Mouse (Mus musculus) heart, postnatal 0 days (tissue): ENCODE results near the gene Arhgap28. TPM values are rescaled to one million over a fixed set of nuclear protein-coding genes. Genes with fewer than 3 reads are reported as not detected.

Experiments used
- ATAC-seq: fragments of 200-750 bp; cut with Nextera tagmentation; 2 replicates; pipeline ENCODE4 v1.8.0; 2017; ENCODE audit warnings: low read depth, moderate number of reproducible peaks, moderate library complexity; ENCODE audit not compliant: insufficient read depth
- DNase-seq: peaks from one replicate; pipeline ENCODE4 v3.0.0-alpha.2; 2016; ENCODE audit warnings: low spot score
- H3K27ac ChIP-seq: fragments of 300-500 bp; sonication (generic); 2 replicates; pipeline ENCODE4 v1.5.1; 2014; ENCODE audit warnings: low read depth, mild to moderate bottlenecking
- H3K27me3 ChIP-seq: fragments of 300-500 bp; sonication (generic); 2 replicates; pipeline ENCODE4 v1.6.1; 2014; ENCODE audit warnings: low read length, mixed read lengths; ENCODE audit not compliant: control insufficient read depth, insufficient read depth
- H3K36me3 ChIP-seq: fragments of 300-500 bp; sonication (generic); replicated peaks from 2 replicates; pipeline ENCODE4 v1.6.1; 2014; ENCODE audit warnings: low read length, mixed read lengths; ENCODE audit not compliant: control insufficient read depth, insufficient read depth
- H3K4me1 ChIP-seq: fragments of 300-500 bp; sonication (generic); 2 replicates; pipeline ENCODE4 v1.6.1; 2014; ENCODE audit warnings: antibody characterized with exemption; ENCODE audit not compliant: control insufficient read depth, insufficient read depth
- H3K4me2 ChIP-seq: fragments of 300-500 bp; sonication (generic); 2 replicates; pipeline ENCODE4 v1.6.1; 2014; ENCODE audit warnings: low read depth, mild to moderate bottlenecking, low read length, moderate library complexity
- H3K4me3 ChIP-seq: fragments of 300-500 bp; sonication (generic); 2 replicates; pipeline ENCODE4 v1.5.1; 2014; ENCODE audit warnings: low read depth, low read length
- H3K9ac ChIP-seq: fragments of 300-500 bp; sonication (generic); replicated peaks from 2 replicates; pipeline ENCODE4 v1.6.1; 2014; ENCODE audit warnings: low read depth, low read length, mixed read lengths
- H3K9me3 ChIP-seq: fragments of 300-500 bp; sonication (generic); replicated peaks from 2 replicates; pipeline ENCODE4 v1.6.1; 2016; ENCODE audit warnings: low read length; ENCODE audit not compliant: control insufficient read depth
- CTCF ChIP-seq: IDR thresholded peaks from 2 replicates; pipeline ENCODE4 v1.5.1; 2016; ENCODE audit warnings: antibody characterized with exemption, control low read depth, low read depth
- EP300 ChIP-seq: IDR thresholded peaks from 2 replicates; pipeline ENCODE4 v1.6.1; 2016; ENCODE audit warnings: antibody characterized with exemption, low read depth
- WGBS: fragments of 180-500 bp; shearing (Covaris S2); extraction: QIAGEN DNeasy Blood & Tissue Kit; methylation state at CpG from one replicate; pipeline ENCODE4 v1.1.7; 2014; 5-methylcytosine and 5-hydroxymethylcytosine counted together
- polyA plus RNA-seq: library from polyadenylated mRNA; unstranded; fragments of >200 nt; fragmentation: Nextera tagmentation; extraction: Ambion mirVana; gene quantifications from 2 replicates; pipeline ENCODE4 v1.2.1, GENCODE M21; 2015
- total RNA-seq: library from RNA; depleted of rRNA; stranded (reverse); fragments of >200 nt; gene quantifications from 2 replicates; pipeline ENCODE4 v1.2.3, GENCODE M21; 2014; ENCODE audit warnings: low replicate concordance

Arhgap28 gene
- total and polyA plus RNA-seq, 2 experiments from 2014 or later, result 4.1 to 7.7 TPM

DNA sequence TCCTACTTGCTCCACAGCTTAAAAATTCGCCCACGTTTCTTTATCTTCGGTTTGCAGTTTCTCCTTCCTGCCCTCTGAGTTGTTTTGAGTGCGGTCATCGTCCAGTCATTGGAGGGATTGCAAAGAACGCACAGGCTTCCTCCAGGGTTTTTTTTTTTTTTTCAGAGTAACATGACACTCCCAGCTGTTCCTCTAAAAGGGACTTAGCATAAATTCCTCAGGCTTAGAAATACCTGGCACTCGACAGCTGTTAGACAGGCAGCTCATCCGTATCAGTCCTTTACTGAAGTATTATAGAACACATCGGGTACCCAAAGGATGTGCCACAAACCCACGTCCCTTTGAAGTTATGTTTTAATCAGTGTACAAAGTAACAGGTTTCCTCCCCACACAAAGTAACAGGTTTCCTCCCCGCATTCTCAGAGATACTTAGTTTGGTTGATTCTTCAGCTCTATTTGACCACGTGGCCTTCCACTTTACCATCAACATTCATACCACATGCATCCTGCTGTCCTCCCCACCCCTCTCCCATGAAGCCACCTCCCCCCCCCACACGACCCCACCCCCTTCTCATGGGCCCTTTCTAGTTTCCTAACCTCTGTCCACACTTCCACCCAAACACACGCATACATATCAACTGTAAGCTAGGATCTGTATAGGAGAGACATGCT, 7.7 kb downstream of the Arhgap28 start:
- Histone ChIP-seq H3K27ac (peak overlapping the region; percentile 32; the same call in 1 of the 2 replicates), H3K4me3 (peak overlapping the region; percentile 11; the same call in 1 of the 2 replicates), H3K9ac (no peak overlapping the region), H3K9me3 (no peaks in the 10 kb centered on the region), H3K4me1 (peaks cover 4% of the 10 kb centered on the region; the same call in 1 of the 2 replicates), H3K4me2 (peak overlapping the region; percentile 46), H3K36me3 (no peaks in the 10 kb centered on the region), H3K27me3 (no peaks in the 10 kb centered on the region)
- 7% methylated on average over 14 of the region's 14 CpGs for WGBS
- ATAC-seq, result peak; percentile 75
- peak; percentile 72 for DNase-seq
- TF ChIP-seq EP300 (no peak), CTCF (no peak)

DNA sequence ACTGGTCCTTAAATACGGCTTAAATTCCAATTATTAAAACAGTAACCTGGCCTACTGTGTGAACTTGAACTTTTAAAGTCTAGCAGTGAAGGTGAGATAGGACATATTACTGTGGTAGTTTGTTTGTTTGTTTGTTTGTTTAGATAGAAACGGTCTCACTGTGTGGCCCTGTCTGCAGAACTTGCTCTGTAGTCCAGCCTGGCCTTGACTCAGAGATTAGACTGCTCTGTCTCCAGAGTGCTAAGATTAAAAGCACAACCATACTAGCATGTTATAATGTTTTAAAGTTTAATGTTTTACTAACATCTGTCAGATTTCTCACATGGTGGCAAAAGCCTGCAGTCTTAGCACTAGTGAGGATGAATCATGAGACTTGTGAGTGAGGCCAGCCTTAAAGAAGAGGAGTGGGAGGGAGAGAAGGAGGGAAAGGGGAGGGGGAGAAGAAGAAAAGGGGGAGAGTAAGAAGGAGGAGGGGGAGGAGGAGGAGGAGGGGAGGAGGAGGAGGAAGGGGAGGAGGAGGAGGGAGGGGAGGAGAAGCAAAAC, 8.6 kb downstream of the Arhgap28 start:
- H3K4me2 ChIP-seq, result no peak overlapping the region; the same call in 1 of the 2 replicates
- no peaks in the 10 kb centered on the region for H3K36me3 ChIP-seq
- DNase-seq (no peak), ATAC-seq (no peak)
- peaks cover 4% of the 10 kb centered on the region; the same call in 1 of the 2 replicates for H3K4me1 ChIP-seq
- no peaks in the 10 kb centered on the region for H3K9me3 ChIP-seq
- no peak overlapping the region for H3K9ac ChIP-seq
- no peaks in the 10 kb centered on the region for H3K27me3 ChIP-seq
- no peak overlapping the region for H3K4me3 ChIP-seq
- TF ChIP-seq EP300 (no peak), CTCF (no peak)
- WGBS, result 63% methylated on average over 2 of the region's 2 CpGs
- H3K27ac ChIP-seq, result no peak overlapping the region

- peaks cover 4% of the 10 kb centered on the region; the same call in 1 of the 2 replicates for H3K4me1 ChIP-seq
Measured at GRCm38 (mm10) chr17:67994861-67995260, 9.1 kb downstream of the Arhgap28 start.

GRCm38 (mm10) chr17:67993371-67994045, 10.4 kb downstream of the Arhgap28 start:
- peaks cover 10% of the 10 kb centered on the region for H3K4me1 ChIP-seq
- H3K4me3 ChIP-seq, result no peak overlapping the region
- DNase-seq (no peak), ATAC-seq (no peak)
- H3K36me3 ChIP-seq, result no peaks in the 10 kb centered on the region
- 93% methylated on average over 2 of the region's 2 CpGs for WGBS
- H3K27me3 ChIP-seq, result no peaks in the 10 kb centered on the region
- no peaks in the 10 kb centered on the region for H3K9me3 ChIP-seq
- no peak overlapping the region for H3K27ac ChIP-seq
- TF ChIP-seq CTCF (no peak), EP300 (no peak)
- H3K9ac ChIP-seq, result no peak overlapping the region
- H3K4me2 ChIP-seq, result no peak overlapping the region

More at GRCm38 (mm10) chr17:67994861-67995260, 9.1 kb downstream of the Arhgap28 start:
- no peak for ATAC-seq
- Histone ChIP-seq H3K9me3 (no peaks in the 10 kb centered on the region), H3K27me3 (no peaks in the 10 kb centered on the region), H3K36me3 (no peaks in the 10 kb centered on the region), H3K9ac (no peak overlapping the region), H3K4me3 (no peak overlapping the region), H3K4me2 (no peak overlapping the region), H3K27ac (no peak overlapping the region)
- TF ChIP-seq EP300, result no peak
- no peak for TF ChIP-seq CTCF
- DNase-seq, result no peak
- WGBS, result 68% methylated on average over 7 of the region's 7 CpGs

DNA sequence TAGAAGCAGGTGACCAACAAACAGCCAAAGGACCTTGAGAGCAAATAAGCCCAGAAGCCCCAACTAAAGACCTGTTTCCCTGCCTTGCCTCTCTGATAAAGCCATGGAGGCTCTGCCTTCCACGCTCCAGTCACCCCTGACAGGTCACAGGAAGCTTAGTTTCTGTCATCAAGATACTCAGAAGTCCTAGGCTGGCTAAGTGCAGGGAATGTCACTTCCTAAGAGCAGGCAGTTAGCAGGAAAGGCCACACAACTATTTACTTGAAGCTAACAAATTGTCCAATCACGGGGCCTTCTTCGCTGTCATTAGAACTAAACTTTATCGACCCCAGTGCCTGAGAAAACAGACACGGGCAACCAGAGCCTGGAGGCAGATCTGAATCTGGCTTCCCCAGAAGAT, 14.2 kb downstream of the Arhgap28 start:
- Histone ChIP-seq H3K9me3 (no peaks in the 10 kb centered on the region), H3K4me3 (no peak overlapping the region), H3K4me1 (peaks cover 7% of the 10 kb centered on the region), H3K9ac (no peak overlapping the region), H3K27me3 (no peaks in the 10 kb centered on the region), H3K36me3 (no peaks in the 10 kb centered on the region), H3K27ac (peak overlapping the region; percentile 26), H3K4me2 (no peak overlapping the region)
- no peak for ATAC-seq
- DNase-seq, result peak; percentile 11
- TF ChIP-seq CTCF (no peak), EP300 (no peak)
- 23% methylated on average over 5 of the region's 5 CpGs for WGBS
